ENCODE assay signal across 22 mouse cellular contexts in genomic region chr7:143355831-143356230, GRCm38 (mm10).
DNase-seq lines count a peak whose midpoint lies in the region; ATAC-seq lines count a peak whose summit lies in the region.
"Had no signal": no experiment of that assay in that cellular context is flagged by ENCODE, and none has a peak within 500 bp of the region (broad histone marks: within the 10 kb centered on the region; RNA-seq: fewer than 3 reads in every experiment).

No protein-coding gene starts in this region.

- no peak for DNase-seq in heart, embryonic 10.5 days (ENCODE audit: low spot score)
- DNase-seq in heart, postnatal 14 days = no peak
- no peak for DNase-seq in heart, postnatal 4 days
- DNase-seq in ES-CJ7 (ENCODE audit: low read depth, low spot score) = peak; percentile 27
- peak; percentile 25 for DNase-seq in embryonic facial prominence, embryonic 10.5 days (ENCODE audit: low spot score)
- no peak for DNase-seq in layer of hippocampus, adult 11-12 months (ENCODE audit: low spot score)
- DNase-seq: adrenal gland, postnatal 14 days; cerebellum, adult 11-12 months; cerebellum, adult 9-10 months; cerebellum, postnatal 25 days; gastrocnemius, postnatal 36 days; kidney, adult 2 months had no signal

- H3K4me2 ChIP-seq in heart, embryonic 14.5 days (ENCODE audit: low read length) = no peak overlapping the region
- H3K4me2 ChIP-seq in kidney, embryonic 16.5 days (replicated peaks; ENCODE audit: low read depth, low read length) = no peak overlapping the region
- H3K4me2 ChIP-seq: embryonic facial prominence, embryonic 12.5 days; forebrain, embryonic 15.5 days; hindbrain, embryonic 14.5 days; kidney, embryonic 15.5 days had no signal

- no peaks in the 10 kb centered on the region for H3K36me3 ChIP-seq in heart, embryonic 10.5 days
- no peaks in the 10 kb centered on the region for H3K36me3 ChIP-seq in heart, embryonic 14.5 days (ENCODE audit: control insufficient read depth, insufficient read depth, low read length)
- H3K36me3 ChIP-seq in embryonic facial prominence, embryonic 10.5 days (replicated peaks) = no peaks in the 10 kb centered on the region
- no peaks in the 10 kb centered on the region for H3K36me3 ChIP-seq in kidney, embryonic 16.5 days (ENCODE audit: insufficient read depth, low read length)
- H3K36me3 ChIP-seq: embryonic facial prominence, embryonic 12.5 days; forebrain, embryonic 15.5 days; G1E; hindbrain, embryonic 10.5 days; kidney, embryonic 15.5 days had no signal

- no peak overlapping the region for H3K4me3 ChIP-seq in heart, embryonic 10.5 days
- no peak overlapping the region for H3K4me3 ChIP-seq in heart, embryonic 14.5 days (ENCODE audit: control insufficient read depth in 1 of 2, insufficient read depth in 1 of 2, low read depth in 1 of 2, low read length in 2 of 2)
- H3K4me3 ChIP-seq in embryonic facial prominence, embryonic 10.5 days = no peak overlapping the region
- H3K4me3 ChIP-seq in kidney, embryonic 16.5 days (ENCODE audit: low read length) = no peak overlapping the region
- H3K4me3 ChIP-seq: embryonic facial prominence, embryonic 12.5 days; forebrain, embryonic 15.5 days; hindbrain, embryonic 10.5 days; kidney, embryonic 15.5 days had no signal

- ATAC-seq in heart, embryonic 14.5 days (ENCODE audit: insufficient number of reproducible peaks, insufficient read depth, low FRiP score, low read depth) = no peak; the same call in 1 of the 2 replicates
- no peak for ATAC-seq in kidney, embryonic 16.5 days (ENCODE audit: low FRiP score, low TSS enrichment)
- ATAC-seq: activated CD4-positive, CD25-positive, alpha-beta regulatory T cell, adult 4 months; forebrain, embryonic 15.5 days; intestine, embryonic 16.5 days had no signal

- H3K9me3 ChIP-seq in heart, embryonic 10.5 days = no peaks in the 10 kb centered on the region
- no peaks in the 10 kb centered on the region for H3K9me3 ChIP-seq in heart, embryonic 14.5 days (ENCODE audit: control insufficient read depth, low read length)
- H3K9me3 ChIP-seq in embryonic facial prominence, embryonic 10.5 days = no peaks in the 10 kb centered on the region
- H3K9me3 ChIP-seq in kidney, embryonic 16.5 days (ENCODE audit: low read length) = no peaks in the 10 kb centered on the region
- H3K9me3 ChIP-seq: embryonic facial prominence, embryonic 12.5 days; forebrain, embryonic 15.5 days; G1E; hindbrain, embryonic 10.5 days; kidney, embryonic 15.5 days had no signal

- H3K4me1 ChIP-seq in heart, embryonic 10.5 days = peaks cover 60% of the 10 kb centered on the region
- peaks cover 24 to 44% of the 10 kb centered on the region in 2 experiments for H3K4me1 ChIP-seq in heart, embryonic 14.5 days (ENCODE audit: control insufficient read depth in 2 of 2, insufficient read depth in 2 of 2, low read length in 2 of 2)
- H3K4me1 ChIP-seq in embryonic facial prominence, embryonic 10.5 days = no peaks in the 10 kb centered on the region
- no peaks in the 10 kb centered on the region for H3K4me1 ChIP-seq in kidney, embryonic 16.5 days (ENCODE audit: insufficient read depth, low read length)
- H3K4me1 ChIP-seq: embryonic facial prominence, embryonic 12.5 days; forebrain, embryonic 15.5 days; hindbrain, embryonic 10.5 days had no signal

- H3K9ac ChIP-seq in heart, embryonic 14.5 days (ENCODE audit: low read length) = no peak overlapping the region
- no peak overlapping the region for H3K9ac ChIP-seq in kidney, embryonic 16.5 days (replicated peaks; ENCODE audit: low read length)
- H3K9ac ChIP-seq: embryonic facial prominence, embryonic 12.5 days; forebrain, embryonic 15.5 days; hindbrain, embryonic 14.5 days; kidney, embryonic 15.5 days had no signal

- intact Hi-C loops in heart, postnatal 14 days (cut with DNase I) = no loop called here

- peak overlapping the region; percentile 84; the same call in 1 of the 2 replicates for H3K27ac ChIP-seq in heart, embryonic 10.5 days
- peak overlapping the region; percentile 59; a peak in 2 of 4 replicates for H3K27ac ChIP-seq in heart, embryonic 14.5 days (replicated peaks in 1 of 2; ENCODE audit: control insufficient read depth in 1 of 2, insufficient read depth in 1 of 2, low read depth in 2 of 2, low read length in 2 of 2)
- H3K27ac ChIP-seq in embryonic facial prominence, embryonic 10.5 days (replicated peaks) = no peak overlapping the region
- no peak overlapping the region for H3K27ac ChIP-seq in kidney, embryonic 16.5 days (ENCODE audit: low read length)
- H3K27ac ChIP-seq: embryonic facial prominence, embryonic 12.5 days; forebrain, embryonic 15.5 days; hindbrain, embryonic 10.5 days; hindbrain, embryonic 14.5 days; kidney, embryonic 15.5 days had no signal

- 33% methylated on average over 5 of the region's 5 CpGs for WGBS in heart, embryonic 10.5 days
- 32% methylated on average over 5 of the region's 5 CpGs for WGBS in heart, embryonic 14.5 days
- 54% methylated on average over 5 of the region's 5 CpGs for WGBS in embryonic facial prominence, embryonic 10.5 days
- 65% methylated on average over 5 of the region's 5 CpGs for WGBS in kidney, embryonic 16.5 days

- no peaks in the 10 kb centered on the region for H3K27me3 ChIP-seq in heart, embryonic 10.5 days (ENCODE audit: insufficient read depth, poor library complexity, severe bottlenecking)
- H3K27me3 ChIP-seq in heart, embryonic 14.5 days (ENCODE audit: control insufficient read depth, insufficient read depth, low read length) = no peaks in the 10 kb centered on the region
- no peaks in the 10 kb centered on the region; the same call in 1 of the 2 replicates for H3K27me3 ChIP-seq in embryonic facial prominence, embryonic 10.5 days (replicated peaks; ENCODE audit: low read depth, poor library complexity, severe bottlenecking)
- no peaks in the 10 kb centered on the region for H3K27me3 ChIP-seq in kidney, embryonic 16.5 days (ENCODE audit: insufficient read depth, low read length)
- H3K27me3 ChIP-seq: embryonic facial prominence, embryonic 12.5 days; kidney, embryonic 15.5 days had no signal

Comparison
In these comparisons a context has a peak if more than half of its experiments do, and no peak if none do; other contexts are left out.
1. DNase-seq: peak in ES-CJ7 (single experiment) and embryonic facial prominence, embryonic 10.5 days (single experiment); none in heart, embryonic 10.5 days (single experiment), heart, postnatal 14 days (0 of 2), heart, postnatal 4 days (single experiment) and layer of hippocampus, adult 11-12 months (single experiment).
2. H3K27ac ChIP-seq: peak in heart, embryonic 10.5 days (single experiment) and heart, embryonic 14.5 days (2 of 2); none in embryonic facial prominence, embryonic 10.5 days (single experiment) and kidney, embryonic 16.5 days (single experiment).